Mouse (Mus musculus): Measurements from ENCODE around the gene Smoc1.

The Smoc1 gene

DNA sequence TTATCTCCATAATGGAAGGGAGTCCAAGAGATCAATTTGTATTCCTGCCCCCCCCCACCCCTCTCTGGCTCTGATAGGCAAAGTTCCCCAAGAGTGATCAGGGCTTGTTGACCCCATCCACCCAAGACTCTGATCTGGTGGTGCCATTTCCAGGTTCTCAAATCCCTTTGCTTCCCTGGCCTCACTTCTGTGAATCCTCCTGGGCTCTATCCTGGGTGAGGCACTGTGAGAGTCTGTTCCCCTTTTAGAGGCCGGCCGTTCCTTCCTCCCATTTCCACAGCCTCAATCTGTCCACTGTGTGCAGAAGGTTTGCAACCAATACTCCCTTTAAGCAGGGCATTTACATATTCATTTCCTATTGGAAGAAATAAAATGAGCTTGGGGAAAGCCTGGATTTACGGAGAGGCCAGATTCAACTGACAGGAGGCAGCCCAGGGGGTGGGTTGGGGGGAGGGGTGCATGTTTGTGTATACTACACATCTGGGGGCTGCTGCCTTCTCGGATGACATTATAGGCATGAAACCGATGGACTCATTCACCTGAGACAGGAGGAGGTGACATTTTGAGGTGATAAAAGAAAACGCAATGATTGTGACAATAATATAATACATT is 199.5 kb downstream of the Smoc1 start:
- no peak for DNase-seq (ENCODE audit: low read depth, low spot score)

DNA sequence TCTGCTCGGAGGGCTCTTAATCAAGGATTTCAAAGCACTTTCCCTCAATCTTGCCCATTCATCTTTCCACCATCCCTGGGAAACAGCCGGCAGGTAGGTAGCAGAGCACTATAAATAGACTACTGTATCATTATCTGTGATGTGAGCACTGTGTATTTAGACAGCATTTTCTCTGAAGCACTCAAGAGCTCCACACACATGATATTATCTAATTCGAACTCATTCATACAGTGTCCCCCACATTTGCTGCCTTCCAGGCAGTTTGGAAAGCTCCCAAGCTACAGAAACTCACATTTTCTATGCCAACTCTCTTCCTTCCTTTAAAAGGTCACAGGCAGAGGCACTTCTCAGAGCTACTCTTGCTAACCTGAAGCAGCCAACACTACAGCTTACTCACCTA is 200.0 kb downstream of the Smoc1 start:
- no peak for DNase-seq (ENCODE audit: low read depth, low spot score)

DNA sequence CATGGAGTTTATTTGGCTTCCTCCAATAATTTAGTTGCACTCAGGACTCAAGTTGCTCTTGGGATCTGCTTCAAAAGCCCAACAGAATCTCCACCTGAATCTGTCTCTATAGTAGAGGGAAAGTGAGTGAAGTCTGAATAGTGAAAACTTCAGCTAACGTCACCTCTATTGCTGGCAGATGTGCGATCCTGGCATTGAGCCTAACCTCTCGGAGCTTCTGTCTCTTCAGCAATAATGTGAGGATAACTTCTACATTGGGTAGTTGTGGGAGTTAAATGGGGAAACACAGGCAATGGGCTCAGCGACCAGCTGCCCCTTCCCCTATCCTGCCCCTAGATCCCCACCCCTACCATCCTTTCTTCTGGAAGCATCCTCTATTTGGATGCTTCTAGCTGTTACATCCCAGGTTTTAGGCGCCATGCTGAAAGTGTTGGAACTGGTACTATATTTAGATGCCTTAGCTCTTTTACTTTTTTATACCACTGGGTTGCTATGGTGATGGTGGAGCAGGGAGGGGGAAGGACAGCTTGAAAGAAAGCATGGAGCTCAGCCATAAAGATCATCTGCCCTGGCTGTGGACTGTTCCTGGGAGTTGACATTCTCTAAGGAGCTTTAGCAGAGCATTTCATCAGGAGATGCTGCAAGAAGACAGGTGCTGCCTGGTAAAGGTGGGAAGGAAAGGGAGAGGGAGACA is 201.3 kb downstream of the Smoc1 start:
- no peak for DNase-seq (ENCODE audit: low read depth, low spot score)

DNA sequence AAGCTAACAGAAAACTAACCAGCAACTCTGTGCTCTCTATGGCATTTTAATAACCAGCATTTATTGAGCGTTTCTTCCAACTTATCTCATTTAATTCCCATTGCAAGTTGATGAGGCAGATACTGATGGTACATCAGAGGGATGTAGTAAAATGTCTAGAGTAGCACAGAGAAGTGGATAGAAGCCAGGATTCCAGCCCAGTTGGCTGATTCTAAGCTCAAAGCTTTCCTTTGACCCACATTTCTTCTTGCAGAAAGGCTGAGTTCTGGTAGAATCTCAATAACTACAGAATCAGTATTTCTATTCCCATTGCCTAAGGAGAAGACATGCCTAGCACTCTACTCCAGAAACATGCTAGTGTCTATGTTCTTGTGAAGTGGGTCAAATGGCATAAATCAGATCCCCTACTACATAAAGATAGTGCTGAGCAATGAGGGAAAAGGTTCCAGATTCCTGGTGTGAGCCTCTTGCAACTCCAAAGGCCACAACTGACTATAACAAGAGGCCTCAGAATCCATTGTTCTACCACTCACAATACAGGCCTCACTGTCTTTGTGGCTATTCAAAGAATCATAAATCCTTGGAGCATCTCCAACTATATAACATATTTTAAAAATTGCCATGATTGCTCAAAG is 207.3 kb downstream of the Smoc1 start:
- no peak for DNase-seq (ENCODE audit: low read depth, low spot score)

DNA sequence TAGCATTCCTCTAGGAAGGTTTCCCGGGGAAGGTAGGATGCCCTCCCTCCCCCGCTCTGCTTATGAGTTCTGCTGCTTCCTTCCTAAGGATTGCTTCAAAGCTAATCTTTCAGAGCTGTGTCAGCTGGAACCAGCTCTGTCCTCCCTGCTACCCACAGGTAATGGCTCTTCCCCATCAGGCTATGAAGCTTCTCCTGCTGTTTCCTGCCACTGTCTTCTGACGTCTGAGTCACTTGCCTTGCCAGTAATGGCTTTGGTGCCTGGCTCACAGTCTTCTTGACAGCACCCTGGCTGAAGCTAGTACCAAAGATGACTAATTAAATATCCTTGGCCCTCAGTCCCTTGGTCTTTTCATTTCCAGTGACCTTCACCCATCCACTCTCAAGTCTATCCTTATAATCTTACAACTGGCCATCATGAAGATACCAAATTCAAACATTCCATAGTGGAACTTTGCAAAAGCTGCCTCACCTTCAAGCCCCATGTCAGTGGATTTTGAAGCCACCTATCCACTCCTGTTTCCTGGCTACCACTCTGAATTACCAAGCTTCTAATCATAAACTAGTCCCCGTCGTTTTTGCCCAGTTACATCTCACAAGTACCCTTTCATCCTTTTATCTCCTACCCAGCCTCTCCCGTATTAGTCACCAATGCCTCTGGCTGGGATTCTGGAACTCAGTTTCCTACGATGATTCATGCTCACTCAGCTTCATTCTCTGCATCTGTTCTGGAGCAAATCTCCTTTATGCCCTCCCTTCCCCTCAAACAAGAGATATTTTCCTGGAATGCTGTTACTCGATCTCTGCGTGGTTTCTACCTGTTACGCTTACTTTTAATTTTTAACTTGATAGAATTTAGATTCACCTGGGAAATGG is 209.1 kb downstream of the Smoc1 start:
- no peak for DNase-seq (ENCODE audit: low read depth, low spot score)

Data from mesoderm, embryonic 11.5 days (tissue).